Mouse (Mus musculus) liver, adult 2 months (tissue): ENCODE measurements at regions not wholly inside any gene's neighbourhood (a gene's known extent, or its start where the extent isn't known, plus 50 kb on each side); places are given as distances from the start of the nearest gene placed in this dataset.

Experiments
- DNase-seq: peaks from one replicate; pipeline ENCODE4 v3.0.0-alpha.2; 2011; ENCODE audit warnings: low read depth, low spot score; ENCODE audit errors: extremely low read depth
- H3K27ac ChIP-seq: fragments of 200-500 bp; replicated peaks from 2 replicates; pipeline ENCODE4 v1.5.1; 2012; ENCODE audit warnings: low read depth, mild to moderate bottlenecking, control low read depth, inconsistent platforms, low read length; ENCODE audit not compliant: insufficient read depth
- H3K27me3 ChIP-seq: fragments of 200-500 bp; 2 replicates; pipeline ENCODE4 v1.6.1; 2012; ENCODE audit warnings: mild to moderate bottlenecking, moderate library complexity, low read length, inconsistent platforms; ENCODE audit not compliant: control insufficient read depth, insufficient read depth
- H3K36me3 ChIP-seq: fragments of 200-500 bp; 2 replicates; pipeline ENCODE4 v1.6.1; 2012; ENCODE audit warnings: low read length, inconsistent platforms; ENCODE audit not compliant: control insufficient read depth, insufficient read depth
- H3K4me1 ChIP-seq: fragments of 200-500 bp; 2 replicates; pipeline ENCODE4 v1.6.1; 2011; ENCODE audit warnings: low read length; ENCODE audit not compliant: control insufficient read depth, insufficient read depth
- H3K4me3 ChIP-seq: fragments of 200-500 bp; 2 replicates; pipeline ENCODE4 v1.5.1; 2011; ENCODE audit warnings: low read depth, mild to moderate bottlenecking, control low read depth, low read length, moderate library complexity; ENCODE audit not compliant: insufficient read depth
- H3K79me2 ChIP-seq: fragments of 200-500 bp; 2 replicates; pipeline ENCODE4 v1.6.1; 2012; ENCODE audit warnings: inconsistent platforms, mild to moderate bottlenecking, low read length, moderate library complexity; ENCODE audit not compliant: control insufficient read depth, insufficient read depth
- H3K9ac ChIP-seq: fragments of 200-500 bp; 2 replicates; pipeline ENCODE4 v1.6.1; 2012; ENCODE audit warnings: low read depth, mild to moderate bottlenecking, control low read depth, inconsistent platforms, low read length
- CTCF ChIP-seq: fragments of 200-500 bp; IDR thresholded peaks from 2 replicates; pipeline ENCODE4 v1.5.1; 2011; ENCODE audit warnings: low read depth, low read length, control low read depth
- POLR2A ChIP-seq: fragments of 200-500 bp; IDR thresholded peaks from 2 replicates; pipeline ENCODE4 v1.6.1; 2011; ENCODE audit warnings: low read length, control low read depth; ENCODE audit not compliant: insufficient read depth; ENCODE audit errors: extremely low read depth
- whole genome bisulfite sequencing: fragments of 180-500 bp; shearing (Covaris S2); methylation state at CpG from one replicate; pipeline ENCODE4 v1.1.7; 2018; 5-methylcytosine and 5-hydroxymethylcytosine counted together

DNA sequence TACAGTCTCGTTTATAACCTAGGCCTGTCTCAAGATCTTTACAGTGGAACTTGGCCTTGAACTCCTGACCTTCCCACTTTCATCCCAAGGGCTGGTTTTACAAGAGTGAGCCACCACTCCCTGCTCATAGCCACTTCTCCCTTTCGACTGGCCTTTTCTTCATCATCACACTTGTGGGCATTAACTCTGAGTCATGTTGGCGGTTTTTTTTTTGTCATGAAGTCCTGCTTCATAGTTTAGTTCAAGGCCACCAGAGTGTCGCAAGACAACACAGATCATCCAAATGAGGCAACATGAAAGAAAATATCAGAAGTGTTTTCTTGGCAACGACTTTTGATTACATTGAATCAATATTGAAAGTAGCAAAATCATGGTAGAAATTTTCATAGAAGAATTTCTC is 284.5 kb downstream of the Maf start:
- H3K4me1 ChIP-seq, result peaks cover 10% of the 10 kb centered on the region; the same call in 1 of the 2 replicates
- no peak overlapping the region for H3K4me3 ChIP-seq
- DNase-seq, result peak; percentile 89
- H3K27ac ChIP-seq, result no peak overlapping the region; the same call in 1 of the 2 replicates
- H3K36me3 ChIP-seq, result no peaks in the 10 kb centered on the region
- no peak overlapping the region for H3K9ac ChIP-seq
- H3K27me3 ChIP-seq, result no peaks in the 10 kb centered on the region
- H3K79me2 ChIP-seq, result no peaks in the 10 kb centered on the region
- no peak for TF ChIP-seq CTCF
- no peak for TF ChIP-seq POLR2A
- 38% methylated on average over 5 of the region's 5 CpGs for WGBS

DNA sequence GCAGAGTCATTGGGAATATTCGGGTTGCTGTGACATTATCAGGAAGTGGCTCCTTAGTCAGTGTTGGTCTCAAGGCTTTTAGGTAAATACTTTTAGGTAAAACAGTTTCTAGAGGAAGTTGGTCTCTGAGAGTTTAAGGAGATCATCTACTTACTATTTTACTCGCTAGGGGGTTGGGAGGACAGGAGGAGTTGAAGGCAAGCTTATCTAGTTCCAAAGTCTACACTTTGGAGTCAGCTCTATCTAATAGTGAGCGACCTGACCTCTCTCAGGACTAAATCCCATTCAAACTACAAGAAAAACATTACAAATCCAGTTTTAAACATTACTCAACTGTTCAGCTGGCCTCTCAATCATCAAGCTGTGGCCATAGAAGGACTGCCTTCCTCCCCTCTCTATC is 287.1 kb downstream of the Maf start:
- Histone ChIP-seq H3K27ac (no peak overlapping the region), H3K4me1 (peaks cover 8% of the 10 kb centered on the region; the same call in 1 of the 2 replicates), H3K27me3 (no peaks in the 10 kb centered on the region), H3K9ac (no peak overlapping the region), H3K4me3 (no peak overlapping the region), H3K36me3 (no peaks in the 10 kb centered on the region), H3K79me2 (no peaks in the 10 kb centered on the region)
- TF ChIP-seq POLR2A, result no peak
- DNase-seq, result peak; percentile 91
- WGBS, result 29% methylated on average over 3 of the region's 3 CpGs

DNA sequence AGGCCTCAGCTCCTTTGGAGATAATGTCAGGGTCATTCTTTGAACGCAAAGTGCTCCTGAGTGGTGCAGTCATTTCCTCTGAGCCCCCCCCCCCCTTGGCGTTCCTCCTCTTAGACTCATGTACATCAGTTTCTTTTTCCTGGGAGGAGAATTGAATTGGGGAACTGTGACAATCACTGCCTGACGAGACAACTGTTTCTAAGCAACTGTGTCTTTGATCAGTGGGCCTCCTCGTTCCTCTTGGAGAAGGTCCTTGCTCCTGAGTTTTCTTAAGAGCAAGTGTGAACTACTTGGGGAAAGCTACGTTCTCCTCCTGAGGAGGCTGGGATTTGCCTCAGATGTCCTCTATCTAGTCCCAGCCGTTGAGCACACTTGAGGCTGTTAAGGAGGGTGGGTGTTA is 287.5 kb downstream of the Maf start:
- Histone ChIP-seq H3K27me3 (no peaks in the 10 kb centered on the region), H3K36me3 (no peaks in the 10 kb centered on the region), H3K4me1 (peaks cover 8% of the 10 kb centered on the region; the same call in 1 of the 2 replicates), H3K27ac (no peak overlapping the region), H3K79me2 (no peaks in the 10 kb centered on the region), H3K9ac (no peak overlapping the region), H3K4me3 (no peak overlapping the region)
- TF ChIP-seq POLR2A (no peak), CTCF (no peak)
- no peak for DNase-seq
- WGBS, result 62% methylated on average over 6 of the region's 6 CpGs

DNA sequence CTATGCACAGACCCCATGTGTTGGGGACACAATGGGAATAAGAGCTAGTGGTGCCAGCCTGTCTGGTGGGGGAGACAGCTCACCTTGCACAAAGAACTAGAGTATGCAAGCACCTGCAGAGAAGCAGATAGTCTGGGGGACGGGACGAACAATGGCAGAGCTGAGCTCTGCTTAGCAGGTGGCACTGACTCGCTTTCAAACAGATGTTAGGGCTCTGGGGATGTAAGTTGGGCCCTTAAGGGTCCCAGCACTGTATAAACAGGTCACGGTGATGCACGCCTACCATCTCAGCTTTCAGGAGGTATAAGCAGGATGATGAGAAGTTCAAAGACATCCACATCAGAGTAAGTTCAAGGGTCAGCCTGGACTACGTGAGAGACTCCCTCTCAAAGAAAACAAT is 289.5 kb downstream of the Maf start:
- no peaks in the 10 kb centered on the region for H3K79me2 ChIP-seq
- H3K27me3 ChIP-seq, result no peaks in the 10 kb centered on the region
- H3K27ac ChIP-seq, result no peak overlapping the region
- no peak for DNase-seq
- peaks cover 6% of the 10 kb centered on the region; the same call in 1 of the 2 replicates for H3K4me1 ChIP-seq
- no peak overlapping the region for H3K9ac ChIP-seq
- no peak for TF ChIP-seq CTCF
- TF ChIP-seq POLR2A, result no peak
- no peaks in the 10 kb centered on the region for H3K36me3 ChIP-seq
- no peak overlapping the region for H3K4me3 ChIP-seq
- 79% methylated on average over 6 of the region's 6 CpGs for WGBS

DNA sequence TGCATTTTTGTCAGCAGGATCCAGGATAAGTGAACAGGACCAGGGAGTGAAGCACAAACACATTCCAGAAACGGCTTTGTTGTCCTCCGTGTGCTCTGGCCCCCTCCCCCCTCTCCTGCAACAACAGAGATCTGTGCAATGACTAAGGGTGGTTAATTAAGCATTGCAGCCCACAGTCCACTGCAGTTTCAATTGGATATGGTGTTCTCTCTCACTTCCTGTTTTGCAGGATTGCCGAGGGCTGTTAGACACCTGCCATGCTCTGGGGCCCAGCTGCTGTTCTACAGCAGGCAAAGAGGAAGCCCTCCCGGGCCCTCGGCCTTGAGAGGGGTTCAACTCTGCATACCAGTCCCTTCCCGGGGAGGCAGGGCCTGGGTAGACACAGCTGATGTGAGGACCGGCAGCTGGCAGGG is 293.5 kb downstream of the Maf start:
- TF ChIP-seq CTCF, result no peak
- no peak for TF ChIP-seq POLR2A
- Histone ChIP-seq H3K36me3 (no peaks in the 10 kb centered on the region), H3K27me3 (no peaks in the 10 kb centered on the region), H3K27ac (no peak overlapping the region), H3K4me1 (0 out of 2 replicates have a peak, but pooled peaks cover 2% of the 10 kb centered on the region), H3K9ac (no peak overlapping the region), H3K79me2 (no peaks in the 10 kb centered on the region), H3K4me3 (no peak overlapping the region)
- 35% methylated on average over 7 of the region's 7 CpGs for WGBS
- DNase-seq, result no peak

DNA sequence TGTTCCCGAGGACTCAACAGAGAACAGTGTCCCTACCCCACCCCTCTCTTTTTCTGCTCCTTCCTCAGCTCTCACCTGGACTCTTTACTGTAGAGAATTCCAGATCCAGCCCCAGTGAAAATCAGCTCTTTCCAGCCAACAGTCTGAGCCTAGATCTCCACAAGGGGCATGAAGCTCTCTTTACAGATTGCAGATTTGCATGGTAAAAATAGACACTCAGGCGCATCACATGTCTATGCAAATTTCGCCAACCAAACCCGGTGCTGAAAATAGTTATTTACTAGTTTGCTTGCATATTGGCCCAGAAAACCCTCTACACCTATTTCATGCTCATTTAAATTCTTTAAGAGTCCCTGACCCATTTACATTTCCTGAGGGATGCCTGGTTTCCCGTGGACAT is 295.8 kb downstream of the Maf start:
- Histone ChIP-seq H3K4me1 (no peaks in the 10 kb centered on the region), H3K4me3 (no peak overlapping the region), H3K36me3 (no peaks in the 10 kb centered on the region), H3K9ac (no peak overlapping the region), H3K27me3 (no peaks in the 10 kb centered on the region), H3K79me2 (no peaks in the 10 kb centered on the region), H3K27ac (no peak overlapping the region)
- TF ChIP-seq CTCF (no peak), POLR2A (no peak)
- DNase-seq, result no peak
- WGBS, result 90% methylated on average over 5 of the region's 5 CpGs
